Mouse (Mus musculus): ENCODE results near the gene Zxdc.

Zxdc gene

DNA sequence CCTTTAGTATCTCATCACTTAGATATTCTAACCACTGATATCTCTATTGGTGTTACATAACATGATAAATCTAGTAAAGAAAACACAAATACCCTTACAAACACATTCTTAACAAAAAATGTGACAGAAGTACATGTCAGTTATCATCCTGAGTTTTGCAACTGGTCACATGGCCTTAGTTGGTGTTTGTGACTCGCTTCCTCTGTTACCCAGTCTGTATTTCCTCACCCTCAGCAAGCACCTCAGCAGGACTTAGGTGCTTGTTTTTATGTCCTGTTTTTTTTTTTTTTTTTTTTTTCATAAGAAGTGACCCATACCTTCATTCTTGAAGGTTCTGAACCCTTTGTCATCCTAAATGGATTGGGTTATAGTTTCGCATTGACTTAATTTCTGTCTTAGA lies 8.4 kb downstream of the Zxdc start:
- no peak for DNase-seq

DNA sequence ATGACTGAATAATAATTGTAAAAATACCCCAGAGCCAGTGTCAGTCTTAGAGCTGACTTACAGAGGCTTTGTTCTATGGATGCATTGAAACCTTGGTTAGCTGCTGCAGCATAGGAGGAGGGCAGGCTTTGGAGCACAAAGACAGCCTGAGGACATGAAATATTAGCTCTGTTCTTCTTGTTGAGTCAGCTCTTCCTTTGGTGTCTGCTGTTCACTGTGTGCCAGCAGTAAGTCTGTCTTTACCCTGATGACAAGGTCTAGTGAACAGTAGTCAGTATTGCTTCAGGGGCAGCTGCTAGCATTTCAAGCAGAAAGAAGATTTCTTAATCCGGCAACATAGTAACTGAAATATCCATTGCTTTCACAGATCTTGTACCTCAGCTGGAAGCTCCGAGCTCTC lies 12.2 kb downstream of the Zxdc start:
- DNase-seq = no peak

DNA sequence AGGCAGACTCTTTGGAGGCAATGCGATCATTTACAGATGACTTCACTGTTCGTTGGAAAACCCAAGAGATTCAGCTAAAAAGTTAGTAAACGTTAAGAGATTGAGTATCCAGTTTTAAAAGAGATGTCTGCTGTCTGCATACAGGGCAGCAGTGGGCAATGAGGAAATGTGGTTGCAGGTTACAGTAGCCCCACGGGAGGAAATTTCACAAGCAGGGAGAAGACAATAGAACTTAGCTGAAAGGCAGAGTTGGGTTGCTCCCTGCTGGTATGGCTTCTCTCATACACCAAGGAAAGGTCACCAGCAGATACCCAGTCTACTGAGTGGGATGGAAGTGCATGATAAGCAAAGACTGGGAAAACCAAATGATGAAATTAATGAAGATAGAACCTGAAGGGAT lies 21.3 kb downstream of the Zxdc start:
- no peak for DNase-seq

DNA sequence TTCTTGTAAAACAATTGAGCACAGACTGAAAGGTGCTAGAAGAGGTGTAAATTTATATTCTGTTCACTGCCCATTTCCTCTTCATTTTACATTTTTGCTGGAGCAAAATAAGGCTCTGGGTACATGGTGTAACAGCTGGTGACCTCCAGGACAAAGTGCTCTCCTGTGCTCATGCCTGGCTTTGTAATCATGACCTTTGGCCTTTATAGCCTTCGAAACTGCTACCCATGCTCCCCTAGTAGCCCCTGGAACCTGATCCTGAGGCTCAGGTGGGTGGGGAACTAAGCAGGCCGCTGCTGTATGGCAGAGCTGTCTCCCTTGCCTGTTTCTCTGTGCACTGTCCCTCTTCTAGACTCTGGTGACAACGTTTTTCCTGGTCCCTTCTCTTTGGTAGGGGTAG lies 24.7 kb downstream of the Zxdc start:
- peak; percentile 45 for DNase-seq

DNA sequence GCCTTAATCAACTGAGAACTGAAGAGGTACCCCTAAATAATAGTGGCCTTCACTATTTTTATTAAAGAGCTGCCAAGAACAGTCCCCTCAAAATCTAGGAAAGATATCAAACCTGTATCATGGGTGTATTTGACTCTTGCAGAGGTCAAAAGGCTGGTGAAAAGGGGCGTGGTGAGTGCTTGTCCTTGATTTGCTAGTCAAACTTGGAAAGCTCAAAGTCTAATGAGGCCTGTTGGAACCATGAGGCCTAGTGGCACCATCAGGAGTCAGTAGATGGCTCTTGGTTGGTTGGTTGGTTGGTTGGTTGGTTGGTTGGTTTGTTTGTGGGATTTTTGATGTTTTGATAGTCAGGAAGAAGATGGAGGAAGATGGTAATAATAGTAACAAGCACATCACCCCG lies 26.5 kb downstream of the Zxdc start:
- DNase-seq = no peak

DNA sequence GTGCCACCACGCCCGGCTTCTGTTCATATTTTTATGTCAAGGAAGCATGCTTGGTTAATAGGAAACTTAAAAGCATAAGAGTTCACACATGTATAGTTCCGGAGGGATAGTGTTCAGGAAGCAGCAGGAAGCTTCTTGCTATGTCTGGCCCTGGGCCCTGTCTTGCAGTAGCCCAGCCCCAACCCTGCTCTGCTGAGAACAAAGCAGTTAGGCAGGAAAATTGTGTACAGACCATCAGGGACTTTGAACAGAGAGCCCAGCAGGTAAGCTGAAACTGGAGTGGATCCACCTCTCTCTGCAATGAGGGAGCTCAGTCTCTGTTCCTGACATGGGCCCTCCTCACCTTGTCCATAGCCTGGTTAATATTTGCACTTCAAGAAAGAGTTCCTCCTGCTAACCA lies 28.0 kb downstream of the Zxdc start:
- no peak for DNase-seq

DNA sequence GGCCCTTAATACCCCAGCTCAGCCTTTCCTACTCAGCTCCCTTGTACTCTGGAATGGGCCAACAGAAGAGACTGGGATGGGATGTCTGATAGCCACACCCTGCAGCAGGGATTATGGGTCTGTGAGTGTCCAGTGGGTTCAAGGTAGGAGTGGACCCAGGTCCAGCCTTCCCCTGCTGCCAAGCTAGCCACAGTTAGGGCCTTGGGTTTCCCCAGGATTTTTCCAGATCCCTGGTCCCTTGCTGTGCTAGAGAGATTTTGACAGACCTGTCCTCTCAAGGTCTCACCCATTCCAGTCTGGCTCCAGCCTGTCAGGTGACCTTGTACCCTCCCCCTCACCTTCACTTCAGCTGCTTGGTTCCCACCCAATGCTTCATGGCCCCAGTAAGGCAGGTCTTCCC lies 39.3 kb downstream of the Zxdc start:
- DNase-seq = no peak

DNA sequence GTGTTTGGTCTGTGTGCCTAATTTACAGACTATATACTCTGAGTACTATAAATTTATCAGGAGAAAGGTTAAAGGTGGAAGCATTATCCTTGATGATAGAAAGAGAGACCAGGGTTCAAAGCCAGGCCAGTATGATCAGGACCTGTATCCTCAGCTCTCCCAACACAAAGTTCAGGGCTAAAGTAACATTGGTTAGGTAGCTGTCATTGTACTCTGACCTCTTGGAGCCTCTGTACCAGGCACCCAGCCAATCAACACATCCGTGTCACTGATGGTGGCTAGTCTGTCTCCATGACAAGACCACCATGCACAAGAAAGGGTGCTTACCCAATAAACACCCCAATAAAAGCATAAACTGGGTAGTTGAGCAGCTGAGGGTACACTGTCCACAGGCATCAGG lies 41.7 kb downstream of the Zxdc start:
- peak; percentile 26 for DNase-seq

DNA sequence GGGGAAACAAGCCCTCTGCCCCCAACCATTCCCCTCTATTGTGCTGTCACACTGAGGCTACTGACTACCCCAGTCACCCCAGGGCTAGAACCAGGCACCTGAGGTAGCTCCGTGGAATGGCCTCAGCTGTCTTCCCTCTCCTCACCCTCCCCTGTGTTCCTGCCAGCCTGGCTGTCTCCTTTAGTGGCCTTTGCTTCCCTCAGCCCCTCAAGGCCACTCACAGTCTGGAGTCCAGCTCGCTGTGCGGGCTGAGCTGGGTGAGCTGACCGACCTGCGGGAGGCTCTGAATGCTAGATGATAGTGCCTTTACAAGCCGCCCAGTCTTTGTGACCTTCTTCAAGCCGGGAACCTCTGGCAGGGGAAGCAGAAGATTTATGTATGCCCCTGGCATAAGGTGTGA lies 42.6 kb downstream of the Zxdc start:
- no peak for DNase-seq

DNA sequence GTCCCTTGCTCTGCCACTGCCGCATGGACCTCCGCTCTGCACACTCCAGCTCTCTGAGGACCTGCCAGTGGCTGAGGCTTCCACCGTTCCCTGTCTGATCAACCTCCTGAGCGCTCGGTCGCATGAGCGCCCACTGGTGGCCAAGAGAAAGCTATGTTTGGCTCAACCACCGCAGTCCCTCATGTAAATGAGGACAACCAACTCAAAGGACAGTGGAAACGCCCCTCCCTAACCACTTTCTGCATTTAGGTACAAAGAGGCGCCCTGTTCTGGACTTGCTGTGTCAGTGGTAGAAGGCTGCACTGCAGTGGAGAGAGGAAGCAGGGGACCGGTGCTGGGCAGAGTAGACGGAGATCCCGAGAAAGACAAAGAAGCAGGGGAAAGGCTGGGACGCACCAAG lies 53.3 kb downstream of the Zxdc start:
- peak; percentile 88 for DNase-seq

DNA sequence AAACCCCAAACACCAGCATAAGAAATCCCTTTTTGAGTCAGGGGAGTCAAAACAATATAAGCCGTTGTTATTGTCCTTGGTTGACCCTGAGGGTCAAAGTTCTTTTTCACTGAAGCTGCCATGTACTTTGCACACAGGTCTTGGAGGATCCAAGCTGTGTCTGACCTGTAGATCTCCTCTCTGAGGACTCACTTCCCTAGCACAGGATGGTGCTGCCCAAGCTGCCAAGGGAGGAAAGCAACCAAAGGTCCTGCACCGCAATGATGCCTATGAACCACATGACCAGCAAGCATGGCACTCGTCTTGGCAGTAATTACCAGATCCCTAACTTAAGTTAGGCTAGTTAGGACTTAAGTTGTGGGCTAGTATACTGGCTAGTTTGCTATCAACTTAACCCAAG lies 56.1 kb downstream of the Zxdc start:
- peak; percentile 53 for DNase-seq

DNA sequence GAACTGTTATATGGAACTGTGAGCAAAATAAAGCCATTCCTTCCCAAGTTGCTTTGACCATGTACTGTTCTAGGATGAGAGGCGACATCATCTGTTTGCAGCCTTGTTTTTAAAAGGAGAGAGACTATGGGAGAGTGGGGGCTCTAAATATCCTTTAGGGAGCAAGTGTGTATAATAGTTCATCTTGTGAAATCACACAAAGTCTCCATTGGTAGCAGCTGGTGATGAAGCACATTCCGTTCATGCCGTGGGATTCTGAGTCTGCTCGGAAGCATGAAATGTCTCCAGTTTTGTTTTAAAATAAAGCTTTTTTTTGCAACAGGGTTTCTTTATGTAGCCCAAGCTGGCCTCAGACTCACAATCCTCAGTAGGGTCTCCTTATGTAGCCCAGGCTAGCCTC lies 56.7 kb downstream of the Zxdc start:
- no peak for DNase-seq

DNA sequence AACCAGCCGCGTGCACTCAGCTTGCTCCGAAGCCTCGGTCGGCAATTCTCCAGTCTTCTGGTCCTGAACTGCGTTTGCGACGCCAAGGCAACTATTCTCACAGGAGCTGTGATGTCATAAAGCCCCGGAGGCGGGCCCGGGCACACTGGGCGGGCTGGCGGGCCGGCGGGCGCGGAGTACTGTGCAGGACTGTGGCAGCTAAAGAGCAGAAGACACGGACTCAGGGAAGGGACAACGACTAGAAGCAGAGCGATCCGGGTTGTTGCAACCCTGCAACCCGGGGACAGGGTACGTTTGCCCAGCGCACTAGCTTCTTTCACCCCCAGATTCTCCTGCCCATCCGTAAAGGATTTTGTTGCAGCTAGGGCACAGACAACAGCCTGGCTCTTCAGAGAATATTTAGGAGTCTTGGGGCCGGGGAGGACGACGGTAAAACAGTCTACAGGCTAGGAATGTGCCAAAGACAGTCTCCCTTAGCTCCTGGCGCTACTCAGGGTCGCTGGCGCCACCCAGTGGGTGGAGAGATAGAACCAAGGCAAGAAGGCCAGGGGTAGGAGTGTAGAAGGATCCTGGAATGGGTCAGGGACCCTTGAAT lies 59.2 kb downstream of the Zxdc start, which contains the start of gene Cfap100:
Cfap100 (minus strand) TSS at position 418 of the 595 bp plus-strand sequence.
- peak; percentile 80 for DNase-seq

DNA sequence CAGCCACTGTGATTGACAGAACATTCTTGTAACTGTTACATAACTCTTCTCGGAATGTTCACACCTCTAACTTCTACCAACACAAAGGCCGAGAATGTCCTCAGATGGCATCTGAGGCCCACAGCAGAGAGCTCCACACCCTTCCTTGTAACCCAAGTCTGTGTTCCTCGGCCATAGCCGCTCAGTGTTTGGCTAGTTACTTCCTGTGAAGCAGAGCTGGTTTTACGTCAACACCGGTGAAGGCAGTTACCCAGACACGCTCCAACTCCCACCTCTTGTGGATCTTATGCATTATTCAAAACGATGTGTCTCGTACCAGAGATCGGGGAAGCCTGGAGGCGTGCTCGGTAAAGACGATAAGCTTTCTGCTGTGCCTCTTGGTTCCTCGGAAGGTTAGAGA lies 60.6 kb downstream of the Zxdc start:
- DNase-seq = no peak

DNA sequence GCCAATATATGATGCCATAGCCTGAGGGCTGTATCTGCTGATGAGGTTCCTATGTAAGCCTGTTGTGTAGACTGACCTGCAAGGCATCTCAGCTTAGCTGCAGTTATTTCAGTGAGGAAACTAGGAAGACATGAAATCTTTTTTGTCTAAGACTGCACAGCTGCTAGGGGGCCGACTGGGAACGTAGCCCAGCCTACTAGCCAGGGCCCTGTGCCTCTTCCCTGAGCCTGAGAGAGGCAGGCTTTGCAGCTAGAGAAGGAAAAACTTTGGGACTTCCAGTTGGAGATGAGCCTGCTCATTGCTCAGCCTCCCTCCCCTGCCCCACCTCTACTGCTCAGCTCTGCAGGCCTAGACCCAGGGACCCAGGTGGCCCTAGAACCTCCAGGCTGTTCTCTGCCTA lies 62.2 kb downstream of the Zxdc start:
- no peak for DNase-seq

DNA sequence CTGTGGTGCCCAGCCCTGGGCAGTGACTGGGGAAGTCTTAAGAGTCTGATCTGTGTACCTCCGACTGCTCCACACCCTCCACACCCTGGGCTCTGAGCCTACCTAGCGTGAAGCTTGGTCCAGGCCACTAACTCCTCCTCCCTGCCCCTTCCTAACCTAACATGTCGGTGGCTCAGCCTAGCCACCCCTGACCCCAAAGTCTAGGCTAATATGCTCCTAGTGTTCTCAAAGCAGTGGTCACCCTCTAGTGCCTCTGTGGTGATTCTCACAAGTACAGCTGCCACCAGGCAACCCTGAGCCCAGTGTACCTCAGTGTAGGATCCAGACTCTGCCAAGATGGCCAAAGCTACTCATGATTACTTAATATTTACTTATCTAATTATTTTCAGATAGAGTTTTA lies 65.4 kb downstream of the Zxdc start:
- DNase-seq = no peak

DNA sequence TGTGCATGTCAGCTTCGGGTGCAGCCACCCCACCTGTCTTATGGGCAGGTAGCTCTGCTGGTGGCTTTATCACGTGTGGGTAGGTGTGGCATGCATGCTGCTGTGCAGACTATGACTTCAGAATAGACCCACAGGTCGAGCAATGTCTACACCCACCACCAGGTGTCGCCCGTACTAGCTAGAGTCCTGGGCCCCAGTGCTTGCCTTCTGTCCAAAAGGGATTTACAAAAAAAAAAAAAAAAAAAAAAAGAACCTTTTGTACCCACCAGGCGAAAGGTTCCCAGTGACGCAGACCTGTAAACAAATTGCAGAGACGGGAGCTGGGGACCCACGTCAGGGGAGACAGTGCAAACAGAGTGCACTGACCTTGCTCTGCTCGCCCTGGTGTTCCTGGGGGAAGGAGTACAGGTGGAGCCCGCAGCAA lies 65.9 kb downstream of the Zxdc start:
- DNase-seq = peak; percentile 96

DNA sequence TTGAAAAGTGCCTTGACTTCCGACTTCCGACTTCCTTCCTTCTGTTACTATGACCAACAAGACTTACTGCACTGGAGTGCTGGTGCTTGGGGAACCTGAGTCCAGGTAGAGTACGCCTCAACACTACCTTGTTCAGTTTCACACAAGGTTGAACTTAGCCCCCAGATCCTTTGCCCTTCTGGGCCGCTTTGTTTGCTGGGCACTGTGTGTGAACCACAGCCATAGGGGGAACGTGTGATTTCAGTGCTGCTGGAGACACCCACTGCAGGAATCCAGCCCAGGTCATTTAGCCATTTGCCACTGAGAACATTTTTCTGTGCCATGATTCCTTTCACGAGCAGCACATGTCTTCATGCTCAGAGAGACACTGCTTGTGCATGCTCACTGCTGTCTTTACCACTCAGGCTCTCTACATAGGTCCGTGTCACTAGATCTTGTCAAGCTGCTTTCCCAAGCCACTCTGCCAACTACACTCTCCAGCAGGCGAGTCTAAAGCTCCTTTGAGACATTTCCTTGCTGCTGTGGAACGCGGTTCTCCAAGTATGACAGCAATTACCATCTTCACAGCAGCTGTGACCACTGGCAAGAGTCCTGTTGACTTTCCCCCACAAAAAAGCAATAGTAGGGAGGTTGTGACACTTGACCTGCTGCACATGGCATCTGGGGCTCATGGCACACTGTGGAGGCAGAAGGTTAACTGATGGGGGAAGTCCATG lies 67.1 kb downstream of the Zxdc start:
- DNase-seq = no peak

DNA sequence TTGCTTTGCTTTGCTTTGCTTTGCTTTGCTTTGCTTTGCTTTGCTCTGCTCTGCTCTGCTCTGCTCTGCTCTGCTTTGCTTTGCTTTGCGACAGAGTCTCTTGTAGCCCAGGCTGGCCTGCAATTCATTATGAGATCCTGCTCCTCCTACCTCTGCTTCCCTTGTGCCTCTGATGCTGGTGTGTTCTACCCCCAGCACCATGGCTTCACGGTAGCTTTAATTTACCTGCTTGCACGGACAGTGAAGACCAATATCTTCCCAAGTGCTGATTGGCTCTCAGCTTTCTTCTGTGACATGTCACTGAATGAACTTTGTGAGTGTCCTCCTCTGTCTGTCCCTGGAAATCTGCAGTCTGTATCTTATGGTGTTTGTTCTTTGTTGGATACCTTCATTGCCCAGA lies 67.7 kb downstream of the Zxdc start:
- no peak for DNase-seq

DNA sequence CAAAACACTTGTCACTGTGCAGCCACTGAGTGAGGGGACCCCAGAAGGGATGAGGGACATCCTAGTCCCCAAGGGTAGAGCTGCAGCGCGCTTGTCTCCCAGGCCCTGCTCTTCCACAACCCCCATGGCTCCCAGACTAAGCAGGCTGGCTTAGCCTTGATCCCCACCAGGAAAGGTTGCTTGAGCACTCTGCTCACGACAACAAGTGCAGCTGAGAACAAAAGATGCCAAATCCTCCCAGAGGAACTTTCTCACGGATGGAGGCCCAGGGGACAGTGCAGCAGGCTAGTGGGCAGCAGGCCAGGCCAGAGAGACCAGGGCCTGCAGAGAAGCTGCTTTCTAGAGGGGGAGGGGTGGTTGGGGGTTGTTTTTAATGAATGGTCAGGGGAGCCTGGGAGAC lies 77.6 kb downstream of the Zxdc start:
- DNase-seq = no peak

DNA sequence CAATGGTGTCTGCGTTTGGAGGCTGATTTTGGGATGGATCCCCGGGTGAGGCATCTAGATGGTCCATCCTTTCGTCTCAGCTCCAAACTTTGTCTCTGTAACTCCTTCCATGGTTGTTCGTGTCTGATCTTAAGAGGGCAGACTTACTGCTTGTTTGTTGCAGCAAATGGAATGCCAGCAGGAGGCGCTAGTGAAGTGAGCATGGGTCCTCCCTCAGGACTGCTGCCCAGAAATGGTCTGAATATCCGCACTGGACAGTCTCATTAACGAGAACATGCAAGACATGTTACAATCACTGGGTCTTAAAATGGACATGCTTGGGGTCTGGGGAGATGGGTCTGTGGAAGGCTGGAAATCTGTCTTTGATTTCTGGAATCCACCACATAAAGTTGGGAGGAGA lies 80.9 kb downstream of the Zxdc start:
- DNase-seq = peak; percentile 97

DNA sequence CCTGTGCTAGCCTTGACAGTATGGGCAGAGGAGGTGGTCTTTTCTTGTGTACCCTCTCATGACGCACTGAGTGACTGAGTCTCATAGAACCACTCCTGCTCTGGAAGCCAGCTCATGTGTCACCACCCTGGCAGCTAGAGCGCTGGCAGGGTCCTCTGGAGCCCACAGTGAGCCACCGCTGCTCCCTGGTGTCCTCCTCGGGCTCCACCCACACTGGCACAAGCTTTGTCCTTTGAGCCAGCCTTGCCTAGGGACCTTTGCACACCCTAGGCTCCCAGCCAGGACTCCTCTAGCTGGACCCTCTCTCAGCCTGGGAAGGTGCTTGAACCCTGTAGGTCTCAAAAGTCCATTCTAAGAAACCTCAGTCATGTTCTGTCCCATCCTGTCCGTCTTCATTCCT lies 81.4 kb downstream of the Zxdc start:
- DNase-seq = peak; percentile 96

DNA sequence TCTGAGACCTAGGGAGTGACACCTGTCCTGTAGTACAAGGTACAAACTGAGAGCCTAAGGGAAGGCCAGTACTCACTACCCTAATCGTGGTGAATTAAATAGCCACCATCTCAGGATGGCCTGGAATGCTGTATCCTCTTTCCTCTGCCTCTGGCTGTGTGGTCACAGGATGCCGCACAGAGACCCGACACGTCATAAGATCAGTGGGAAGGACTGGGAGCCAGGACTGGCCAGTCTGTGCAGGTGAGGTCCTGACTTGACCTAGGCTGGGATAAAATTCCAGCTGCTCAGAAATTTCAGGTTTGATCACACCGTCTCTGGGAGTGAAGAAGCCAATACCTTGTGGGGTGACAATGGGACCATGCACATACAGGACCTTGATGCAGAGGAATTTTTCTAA lies 82.2 kb downstream of the Zxdc start:
- no peak for DNase-seq

DNA sequence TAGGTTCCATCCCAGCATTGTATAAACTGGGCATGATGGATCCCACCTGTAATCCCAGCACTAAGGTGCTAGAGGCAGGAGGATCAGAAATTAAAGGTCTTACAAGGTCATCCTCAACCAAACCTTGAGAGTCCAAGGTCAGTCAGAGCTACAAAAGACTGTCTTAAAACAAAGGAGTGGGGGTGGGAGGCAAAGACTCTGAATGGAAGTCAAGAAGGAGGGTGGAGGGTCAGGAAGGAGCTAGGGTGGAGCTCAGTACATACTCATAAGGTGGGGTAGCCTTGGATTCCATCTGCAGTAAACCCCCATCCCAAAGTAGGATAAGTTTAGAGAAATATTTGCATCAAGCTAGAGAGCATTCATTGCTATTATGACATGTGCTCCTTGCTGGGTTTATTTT lies 83.3 kb downstream of the Zxdc start:
- no peak for DNase-seq

All from kidney, adult 9 months (tissue).